Mouse (Mus musculus) embryo, embryonic 11.5 days (tissue): ENCODE results near the gene Lnx2.
A peak's percentile ranks its signal among the peaks of the same experiment; 100 is the strongest.

Source experiments
- DNase-seq: peaks from one replicate; pipeline ENCODE4 v3.0.0-alpha.2; 2012; ENCODE audit warnings: low read depth, low spot score

Lnx2 gene

GRCm38 (mm10) chr5:147076026-147076798, at the start of gene Lnx2:
TSS of gene Lnx2 (minus strand) at chr5:147076586.
- peak; percentile 94 for DNase-seq

DNA sequence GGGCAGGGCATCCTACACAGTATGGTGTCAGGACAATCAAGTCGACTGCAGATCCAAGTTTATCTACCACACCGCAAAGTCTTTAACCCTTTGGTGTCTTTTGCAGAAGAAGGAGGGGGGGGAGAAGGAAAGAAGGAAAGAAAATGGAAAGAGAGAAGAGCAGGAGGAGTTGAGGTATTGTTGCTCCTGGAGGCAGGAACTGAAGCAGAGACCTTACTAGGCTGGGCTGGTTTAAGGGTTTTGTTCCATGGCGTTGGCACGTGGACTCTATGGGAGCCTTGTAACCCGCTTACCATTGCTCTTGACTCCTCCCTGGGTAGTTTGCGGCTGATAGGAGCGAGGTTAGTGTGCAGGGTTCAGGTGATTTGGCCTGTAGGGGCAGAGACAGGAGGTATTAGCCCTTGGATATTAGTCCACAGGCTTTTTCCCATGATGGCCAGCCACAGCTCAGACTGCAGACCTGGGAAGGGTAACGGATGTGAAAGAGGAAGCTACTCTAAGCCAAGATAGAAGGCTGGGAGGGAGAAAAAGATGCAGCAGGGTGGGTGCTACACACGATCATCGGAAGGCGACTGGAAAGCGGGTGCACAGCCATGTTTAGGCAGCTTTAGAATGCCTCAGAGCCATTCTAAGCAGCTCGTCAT, 49.3 kb upstream of the Lnx2 start:
- no peak for DNase-seq

GRCm38 (mm10) chr5:147124794-147125193, 48.4 kb upstream of the Lnx2 start:
- DNase-seq, result no peak

- no peak for DNase-seq
Observed at GRCm38 (mm10) chr5:147121146-147121545, 44.8 kb upstream of the Lnx2 start.

- no peak for DNase-seq
Observed at GRCm38 (mm10) chr5:147117027-147117426, 40.6 kb upstream of the Lnx2 start.

DNA sequence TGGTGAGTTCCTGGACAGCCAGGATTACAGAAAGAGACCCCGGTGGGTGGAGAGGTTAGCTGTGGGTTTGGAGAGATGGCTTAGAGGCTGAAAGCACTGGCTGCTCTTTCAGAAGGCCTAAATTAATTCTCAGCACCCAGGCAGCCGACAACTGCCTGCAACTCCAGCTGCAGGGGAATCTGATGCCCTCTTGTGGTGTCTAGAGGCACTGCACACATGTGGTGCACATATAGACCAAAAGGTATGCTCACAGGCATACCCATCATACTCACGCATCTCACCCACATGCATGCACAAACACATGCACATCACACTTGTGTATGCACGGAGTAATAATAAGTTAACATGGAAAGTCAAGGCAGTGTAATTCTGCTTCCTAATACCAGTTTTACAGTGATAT, 39.2 kb upstream of the Lnx2 start:
- no peak for DNase-seq

- DNase-seq, result no peak
Observed at GRCm38 (mm10) chr5:147114738-147115137, 38.4 kb upstream of the Lnx2 start.

- no peak for DNase-seq
Observed at GRCm38 (mm10) chr5:147108861-147109591, 32.6 kb upstream of the Lnx2 start.

GRCm38 (mm10) chr5:147107276-147107675, 30.9 kb upstream of the Lnx2 start:
- no peak for DNase-seq

- DNase-seq, result no peak
Observed at GRCm38 (mm10) chr5:147102295-147102694, 25.9 kb upstream of the Lnx2 start.

- no peak for DNase-seq
Observed at GRCm38 (mm10) chr5:147100180-147100579, 23.8 kb upstream of the Lnx2 start.

- no peak for DNase-seq
Observed at GRCm38 (mm10) chr5:147098667-147099066, 22.3 kb upstream of the Lnx2 start.

- DNase-seq, result no peak
Observed at GRCm38 (mm10) chr5:147096586-147096985, 20.2 kb upstream of the Lnx2 start.

GRCm38 (mm10) chr5:147094296-147094695, 17.9 kb upstream of the Lnx2 start:
- no peak for DNase-seq

- no peak for DNase-seq
Observed at GRCm38 (mm10) chr5:147092448-147092847, 16.1 kb upstream of the Lnx2 start.

- DNase-seq, result no peak
Observed at GRCm38 (mm10) chr5:147090256-147090963, 14.0 kb upstream of the Lnx2 start.

DNA sequence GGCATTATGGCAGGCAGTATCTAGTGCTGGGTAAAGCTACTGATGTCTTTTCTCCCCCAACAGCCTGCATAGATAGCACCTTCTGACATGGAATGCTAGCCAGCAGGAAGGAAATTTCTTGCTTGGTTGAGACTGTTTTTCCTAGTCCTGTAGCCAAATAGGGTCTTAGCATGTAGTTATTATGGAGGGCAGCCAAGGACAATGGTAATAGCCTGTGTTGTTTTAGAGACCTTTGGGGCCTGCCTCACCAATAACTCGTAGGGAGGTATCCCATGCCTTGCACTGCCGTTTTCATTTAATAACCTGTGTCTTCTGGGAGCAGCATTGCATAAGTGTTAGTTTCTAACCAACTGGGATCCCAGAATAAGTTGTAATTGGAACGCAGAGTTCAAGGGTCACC, 13.4 kb upstream of the Lnx2 start:
- DNase-seq, result no peak

DNA sequence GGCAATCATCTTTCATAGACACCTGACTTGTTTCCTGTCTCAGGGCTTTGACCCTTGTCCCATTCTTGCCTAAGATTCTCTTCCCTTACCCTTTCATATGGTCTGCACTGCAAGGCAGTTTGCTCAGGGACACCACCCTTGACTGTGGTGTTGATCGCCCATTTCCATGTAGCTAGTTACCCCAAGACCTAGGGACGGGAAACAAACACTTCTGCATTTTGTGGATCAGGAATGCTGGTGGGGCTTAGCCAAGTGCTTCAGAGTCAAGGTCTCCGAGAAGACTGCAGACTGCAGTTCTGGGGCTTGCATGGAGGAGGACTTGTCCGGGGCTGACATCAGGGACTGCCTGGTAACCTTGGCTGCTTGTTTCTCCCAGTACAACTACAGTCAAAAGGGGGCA, 10.4 kb upstream of the Lnx2 start:
- no peak for DNase-seq

DNA sequence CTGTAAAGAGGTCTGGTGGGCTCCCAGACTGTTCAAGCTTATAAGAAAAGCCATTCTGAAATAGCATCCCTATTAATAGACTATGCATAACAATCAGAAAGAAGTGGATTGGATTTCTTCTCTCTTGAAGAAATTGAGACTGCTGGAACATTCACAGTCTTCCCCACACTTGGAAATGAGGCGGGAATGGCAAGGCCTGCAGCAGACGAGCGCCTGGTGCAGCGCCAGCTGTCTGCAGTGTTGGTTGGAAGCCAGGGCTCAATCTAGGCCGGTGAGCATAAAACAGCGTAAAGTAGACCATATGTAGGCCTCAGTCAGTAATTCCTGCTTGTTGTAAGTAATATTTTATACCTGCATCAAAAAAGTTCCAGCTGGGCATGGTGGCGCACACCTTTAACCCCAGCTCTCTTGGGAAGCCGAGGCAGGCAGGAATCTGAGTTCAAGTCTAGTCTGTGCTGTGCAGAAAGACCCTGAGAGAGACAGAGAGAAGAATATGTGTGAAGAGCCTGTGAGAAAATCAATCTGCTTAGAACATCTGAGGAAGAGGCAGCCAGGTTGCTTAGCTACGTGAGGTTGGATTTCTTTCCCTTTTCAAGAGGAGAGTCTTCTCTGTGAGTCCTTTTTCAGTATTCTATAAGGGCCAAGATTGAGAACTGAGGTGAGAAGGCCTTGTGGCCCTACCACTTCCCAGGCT, 9.0 kb upstream of the Lnx2 start:
- DNase-seq, result no peak

DNA sequence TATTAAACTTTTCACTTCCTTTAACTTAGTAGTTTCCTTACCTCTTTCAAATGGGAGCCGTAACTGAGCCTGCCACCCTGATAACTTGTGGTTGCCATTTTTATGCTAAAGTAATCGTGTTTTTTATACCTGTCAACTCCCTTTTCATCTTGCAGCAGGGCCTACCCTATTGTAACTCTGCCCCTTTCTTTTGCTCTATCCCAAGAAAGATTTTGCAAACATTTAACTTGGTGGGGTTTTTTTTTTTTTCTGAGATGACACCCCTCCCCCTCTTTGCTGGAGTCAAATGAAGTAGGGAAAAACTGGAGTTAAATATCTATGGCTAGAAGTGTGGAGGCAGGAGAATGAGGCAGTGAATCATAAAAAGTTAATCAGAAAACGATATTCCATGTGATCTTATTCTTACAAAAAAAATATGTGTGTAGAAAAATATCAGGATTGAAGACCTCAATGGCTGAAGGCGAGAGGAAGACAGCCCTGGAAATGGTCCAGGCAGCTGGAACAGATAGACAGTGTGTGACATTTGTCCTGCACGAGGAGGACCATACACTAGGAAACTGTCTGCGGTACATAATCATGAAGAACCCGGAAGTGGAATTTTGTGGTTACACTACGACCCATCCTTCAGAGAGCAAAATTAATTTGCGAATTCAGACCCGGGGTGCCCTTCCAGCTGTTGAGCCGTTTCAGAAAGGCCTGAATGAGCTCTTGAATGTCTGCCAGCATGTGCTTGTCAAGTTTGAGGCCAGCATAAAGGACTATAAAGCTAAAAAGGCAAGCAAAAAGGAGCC, 1.9 kb upstream of the Lnx2 start:
- no peak for DNase-seq
